Mouse (Mus musculus) heart, postnatal 4 days (tissue): ENCODE data around the gene Mvp. TPM values are rescaled to one million over a fixed set of nuclear protein-coding genes. Genes with fewer than 3 reads are reported as not detected.

Experiments used
- DNase-seq: peaks from one replicate; pipeline ENCODE4 v3.0.0; 2021
- total RNA-seq, 2 experiments: library from RNA; stranded (reverse); gene quantifications; 2 replicates each; pipeline ENCODE4 v1.2.3; 2021

The Mvp gene
- total RNA-seq, 2 experiments from 2014 or later = 27.2 to 28.4 TPM

GRCm38 (mm10) chr7:127019306-127019960 lies 5.0 kb upstream of the Mvp start:
- DNase-seq = no peak

DNA sequence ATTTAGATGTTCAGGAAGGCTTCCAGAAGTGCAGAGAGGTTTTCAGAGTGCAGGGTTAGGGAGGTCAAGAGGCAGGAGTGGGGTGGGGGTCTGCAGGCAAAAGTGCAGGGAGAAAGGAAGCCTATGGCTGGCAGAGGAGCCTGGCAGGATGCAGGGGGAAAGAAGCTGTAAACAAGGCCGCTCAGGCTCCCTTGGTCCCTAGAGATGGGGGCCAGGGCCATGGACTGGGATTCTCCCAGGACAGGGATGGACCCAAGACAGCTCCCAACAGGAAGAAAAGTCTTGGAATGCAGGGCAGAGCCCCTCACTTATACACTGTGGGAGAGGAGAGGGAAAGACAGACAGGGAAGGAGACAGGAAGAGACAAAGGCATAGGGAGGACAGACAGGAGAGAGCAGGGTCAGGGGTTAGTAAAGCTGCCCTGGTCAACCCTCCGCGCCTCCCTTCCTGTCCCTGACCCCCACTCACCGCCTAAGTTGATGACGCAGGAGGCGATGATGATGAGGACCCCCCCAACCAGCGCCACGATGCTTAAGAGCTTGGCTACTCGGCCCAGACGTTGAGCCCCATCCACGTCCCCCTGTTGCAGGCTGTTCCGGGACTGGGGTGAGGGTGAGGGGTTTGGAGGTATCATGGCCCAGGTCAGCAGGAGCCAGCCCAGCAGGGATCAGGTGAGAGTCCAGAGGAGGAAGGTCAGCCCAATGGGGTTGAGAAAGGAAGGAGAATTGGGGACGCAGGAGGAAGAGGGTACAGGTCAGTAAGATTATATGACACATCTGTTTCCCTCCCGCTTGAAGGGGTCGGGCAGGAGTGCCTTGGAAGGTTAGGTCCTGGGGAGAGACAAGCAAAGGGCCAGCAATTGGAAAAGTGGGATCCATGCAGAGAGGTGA lies 4.2 kb upstream of the Mvp start:
- DNase-seq = no peak

- DNase-seq = no peak
These were observed 3.5 kb upstream of the Mvp start for GRCm38 (mm10) chr7:127017950-127018345.

GRCm38 (mm10) chr7:127016971-127017949 lies 2.8 kb upstream of the Mvp start, which contains the start of gene Pagr1a:
TSS of gene Pagr1a (minus strand) at chr7:127017352.
- DNase-seq = peak; percentile 98

GRCm38 (mm10) chr7:127016486-127016938 lies 2.1 kb upstream of the Mvp start:
- peak; percentile 64 for DNase-seq

DNA sequence TGATC lies 1.9 kb upstream of the Mvp start, which contains the start of gene Pagr1b:
Gene Pagr1b, minus strand, starts transcription at position 4 of the 5 bp plus-strand sequence.
- no peak for DNase-seq

GRCm38 (mm10) chr7:127016081-127016480 lies 1.7 kb upstream of the Mvp start:
- DNase-seq = peak; percentile 43

DNA sequence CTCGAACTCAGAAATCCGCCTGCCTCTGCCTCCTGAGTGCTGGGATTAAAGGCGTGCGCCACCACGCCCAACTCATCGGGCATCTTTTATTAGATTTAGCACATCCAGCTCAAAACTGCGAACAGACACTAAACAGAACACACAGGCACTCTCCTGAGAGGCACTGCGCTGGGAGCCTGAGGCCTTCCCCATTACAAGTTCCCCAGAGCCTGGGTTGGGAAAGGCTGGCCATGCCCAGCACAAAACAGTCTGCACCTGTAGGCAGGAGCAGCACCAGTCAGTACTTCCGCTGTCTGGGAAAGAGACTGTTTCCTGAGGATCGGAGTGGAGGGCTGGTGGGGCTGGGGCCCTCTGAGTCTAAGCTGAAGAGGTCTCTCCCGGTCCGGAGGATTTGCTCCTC lies 572 bp upstream of the Mvp start:
- DNase-seq = no peak

GRCm38 (mm10) chr7:127013385-127013784 lies 1.0 kb downstream of the Mvp start:
- DNase-seq = no peak

GRCm38 (mm10) chr7:127012845-127013244 lies 1.6 kb downstream of the Mvp start:
- DNase-seq = no peak

DNA sequence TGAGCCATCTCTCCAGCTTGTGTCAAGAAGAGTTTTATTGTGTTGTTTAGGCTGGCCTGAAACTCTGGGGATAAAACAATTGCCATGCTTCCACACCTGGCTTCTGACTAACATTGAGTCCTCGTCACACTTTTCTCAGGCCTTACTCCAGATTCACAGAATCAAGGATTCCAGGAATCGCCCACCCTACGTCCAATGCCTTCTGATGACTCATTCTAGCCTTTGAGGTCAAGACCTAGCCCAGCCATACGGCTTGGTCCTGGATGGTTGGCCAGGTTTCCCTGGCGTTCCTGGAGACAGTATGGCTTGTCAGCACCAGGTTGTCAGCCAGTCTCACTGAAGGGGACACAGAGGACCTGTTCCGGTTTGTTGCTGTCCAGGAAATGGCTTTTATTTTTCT lies 2.0 kb downstream of the Mvp start:
- no peak for DNase-seq

DNA sequence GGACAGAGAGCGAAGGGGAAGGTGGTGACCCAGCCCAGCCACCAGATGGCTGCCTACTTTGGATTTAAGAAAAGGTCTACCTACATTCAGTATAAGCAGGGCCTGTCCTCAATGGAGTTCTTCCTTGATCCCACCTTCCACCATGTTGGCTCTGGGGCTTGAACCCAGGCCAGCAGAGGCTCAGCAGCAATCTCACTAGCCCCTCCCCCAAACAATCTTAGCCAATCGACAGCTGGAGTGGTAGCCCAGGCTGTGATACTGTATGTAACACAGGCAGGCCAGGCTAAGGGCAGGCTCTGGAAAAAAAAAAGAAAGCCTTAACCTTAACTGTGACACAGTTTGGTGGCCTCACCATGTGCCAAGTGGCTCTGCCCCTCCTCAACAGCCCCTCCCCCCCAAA lies 2.7 kb downstream of the Mvp start:
- DNase-seq = no peak

- DNase-seq = no peak
These were observed 3.4 kb downstream of the Mvp start for GRCm38 (mm10) chr7:127011051-127011450.

- DNase-seq = no peak
These were observed 4.9 kb downstream of the Mvp start for GRCm38 (mm10) chr7:127009307-127010085.

- peak; percentile 77 for DNase-seq
These were observed 6.0 kb downstream of the Mvp start for GRCm38 (mm10) chr7:127008239-127009019.

GRCm38 (mm10) chr7:127007313-127008024 lies 7.0 kb downstream of the Mvp start:
- DNase-seq = no peak

DNA sequence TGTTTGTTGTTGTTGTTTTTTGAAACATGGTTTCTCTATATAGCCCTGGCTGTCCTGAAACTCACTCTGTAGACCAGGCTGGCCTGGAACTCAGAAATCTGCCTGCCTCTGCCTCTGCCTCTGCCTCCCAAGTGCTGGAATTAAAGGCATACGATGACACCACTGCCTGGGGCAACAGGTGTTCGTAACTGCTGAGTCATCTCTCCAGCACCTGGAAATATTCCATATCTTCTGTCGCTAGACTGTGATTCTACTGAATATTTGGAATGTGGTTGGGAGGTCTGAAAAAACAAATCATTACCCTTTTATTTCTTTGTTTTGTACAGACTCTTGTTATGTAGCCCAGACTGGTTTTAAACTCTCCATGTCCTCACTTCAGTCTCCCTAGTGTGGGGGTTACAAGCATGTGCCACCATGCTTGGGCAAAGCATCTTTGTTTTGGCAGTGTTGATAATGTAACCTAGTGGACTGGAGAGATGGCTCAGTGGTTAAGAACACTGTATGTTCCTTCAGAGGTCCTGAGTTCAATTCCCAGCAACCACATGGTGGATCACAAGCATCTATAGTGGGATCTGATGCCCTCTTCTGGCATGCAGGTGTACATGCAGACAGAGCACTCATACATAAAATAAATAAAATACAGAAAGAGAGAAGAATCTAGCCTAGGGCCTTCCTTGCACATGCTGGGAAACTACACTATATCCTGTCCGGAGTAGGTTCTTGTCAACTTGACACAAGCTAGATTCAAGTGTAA lies 10.1 kb downstream of the Mvp start:
- DNase-seq = no peak

DNA sequence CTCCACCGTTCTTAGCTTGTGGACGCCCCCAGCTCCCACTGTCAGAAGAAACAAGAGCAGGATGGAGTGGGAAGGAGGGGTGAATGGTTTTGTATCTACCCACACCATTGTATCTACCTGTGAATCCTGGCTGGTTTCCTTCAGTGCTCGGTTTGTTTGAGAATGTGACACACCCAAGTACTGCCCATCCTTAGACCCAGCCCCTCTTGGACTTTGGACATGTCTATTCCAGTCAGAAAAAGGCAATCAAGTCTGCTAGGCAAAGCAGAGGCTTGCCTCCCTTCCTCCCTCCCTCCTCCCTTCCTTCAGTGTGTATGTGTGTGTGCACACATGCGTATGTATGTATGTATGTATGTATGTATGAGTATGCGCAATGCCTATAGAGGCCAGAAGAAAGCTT lies 10.8 kb downstream of the Mvp start:
- no peak for DNase-seq

- DNase-seq = no peak
These were observed 14.9 kb downstream of the Mvp start for GRCm38 (mm10) chr7:126999568-126999967.

DNA sequence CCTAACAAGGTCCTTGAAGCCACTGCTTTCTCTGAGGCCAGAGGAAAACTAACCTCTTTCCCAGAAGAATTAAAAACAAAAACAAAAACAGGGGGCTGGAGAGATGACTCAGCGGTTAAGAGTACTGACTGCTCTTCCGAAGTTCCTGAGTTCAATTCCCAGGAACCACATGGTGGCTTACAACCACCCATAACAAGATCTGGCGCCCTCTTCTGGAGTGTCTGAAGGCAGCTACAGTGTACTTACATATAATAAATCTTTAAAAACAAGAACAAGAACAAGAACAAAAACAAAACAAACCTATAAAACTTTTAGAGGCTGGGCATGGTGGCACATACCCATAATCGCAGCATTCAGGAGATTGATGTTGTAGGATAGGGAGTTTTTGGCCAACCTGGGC lies 18.0 kb downstream of the Mvp start:
- DNase-seq = no peak
